Mouse (Mus musculus) left cerebral cortex, adult 11 months (tissue): ENCODE data around the gene Gabra4.
"Not testable (repeated sequence)": the region's sequence is repeated elsewhere in the genome, so short reads cannot be mapped to it uniquely, and the experiment has no call there.

Source experiments
- DNase-seq: peaks from one replicate; pipeline ENCODE4 v3.0.0; 2022; ENCODE audit warnings: low spot score

Gene Gabra4

GRCm38 (mm10) chr5:71658115-71658497, at the start of gene Gabra4:
TSS of gene Gabra4 (minus strand) at chr5:71658308.
- no peak for DNase-seq

GRCm38 (mm10) chr5:71701273-71701614, 43.1 kb upstream of the Gabra4 start:
- DNase-seq, result no peak

- peak; percentile 47 for DNase-seq
These were observed 42.6 kb upstream of the Gabra4 start for GRCm38 (mm10) chr5:71700468-71701272.

GRCm38 (mm10) chr5:71699696-71700467, 41.8 kb upstream of the Gabra4 start:
- peak; percentile 63 for DNase-seq

- DNase-seq, result no peak
These were observed 7.5 kb upstream of the Gabra4 start for GRCm38 (mm10) chr5:71665593-71665992.

GRCm38 (mm10) chr5:71657482-71658114, 510 bp downstream of the Gabra4 start, which contains the start of gene Gabrb1:
TSS of gene Gabrb1 (plus strand) at chr5:71658113.
- DNase-seq, result no peak

GRCm38 (mm10) chr5:71656771-71657170, 1.3 kb downstream of the Gabra4 start:
- DNase-seq, result no peak

- DNase-seq, result no peak
These were observed 4.1 kb downstream of the Gabra4 start for GRCm38 (mm10) chr5:71654056-71654455.

GRCm38 (mm10) chr5:71648108-71648507, 10.0 kb downstream of the Gabra4 start:
- no peak for DNase-seq

GRCm38 (mm10) chr5:71639804-71640203, 18.3 kb downstream of the Gabra4 start:
- DNase-seq, result no peak

GRCm38 (mm10) chr5:71627820-71628219, 30.3 kb downstream of the Gabra4 start:
- DNase-seq, result no peak

GRCm38 (mm10) chr5:71616734-71617133, 41.4 kb downstream of the Gabra4 start:
- no peak for DNase-seq

- no peak for DNase-seq
These were observed 43.8 kb downstream of the Gabra4 start for GRCm38 (mm10) chr5:71614311-71614710.

GRCm38 (mm10) chr5:71608735-71609134, 49.4 kb downstream of the Gabra4 start:
- no peak for DNase-seq

- DNase-seq, result no peak
These were observed 51.2 kb downstream of the Gabra4 start for GRCm38 (mm10) chr5:71606907-71607306.

GRCm38 (mm10) chr5:71604128-71604690, 53.9 kb downstream of the Gabra4 start:
- DNase-seq, result no peak

GRCm38 (mm10) chr5:71595321-71595720, 62.8 kb downstream of the Gabra4 start:
- no peak for DNase-seq

- no peak for DNase-seq
These were observed 64.3 kb downstream of the Gabra4 start for GRCm38 (mm10) chr5:71593745-71594255.

- no peak for DNase-seq
These were observed 86.4 kb downstream of the Gabra4 start for GRCm38 (mm10) chr5:71571646-71572237.

GRCm38 (mm10) chr5:71548079-71548478, 110.0 kb downstream of the Gabra4 start, which contains the start of gene Cox7b2:
TSS of gene Cox7b2 (minus strand) at chr5:71548205.
- DNase-seq, result no peak

- DNase-seq, result no peak
These were observed 112.6 kb downstream of the Gabra4 start for GRCm38 (mm10) chr5:71545554-71545953.

- DNase-seq, result not testable (repeated sequence)
These were observed 132.6 kb downstream of the Gabra4 start for GRCm38 (mm10) chr5:71525486-71525885.
